Mouse (Mus musculus) embryonic stem cell, embryonic (primary cell): ENCODE results near the gene Psmd3.
"Not testable (repeated sequence)": the region's sequence is repeated elsewhere in the genome, so short reads cannot be mapped to it uniquely, and the experiment has no call there.

Experiments
- CTCF ChIA-PET, 4 experiments: fragments of 300-600 bp in 2 of 4; fragments of 350-600 bp in 2 of 4; sonication (Branson Sonifier 250); formaldehyde crosslinking; loops; one replicate each; lab custom pipeline; 2022; ENCODE audit warnings: inconsistent platforms in 2 of 4; lab: Charles Lee
- POLR2A ChIA-PET, 4 experiments: fragments of 300-600 bp in 2 of 4; fragments of 350-600 bp in 2 of 4; sonication (Branson Sonifier 250); formaldehyde crosslinking; loops; one replicate each; lab custom pipeline; 2022; ENCODE audit warnings: antibody characterized with exemption in 4 of 4, inconsistent platforms in 1 of 4; lab: Charles Lee

The Psmd3 gene

GRCm38 (mm10) chr11:98681786-98682745, at the start of gene Psmd3:
TSS of gene Psmd3 (plus strand) at chr11:98682554.
- ChIA-PET POLR2A (interaction anchor here (0.6 to 3.2 kb wide), 79 partner anchors 9 to 1638 kb away, joined by 3 to 32 read pairs (median 4); partner anchors contain the start of genes Ormdl3 (in 3 of the 4), Cdc6 (in 2 of the 4), Csf3 (in 2 of the 4) and Gsdma (in 2 of the 4)), CTCF (interaction anchor here (0.6 to 2.4 kb wide), 43 partner anchors 9 to 1371 kb away, joined by 3 to 22 read pairs (median 4); partner anchors contain the start of genes Gsdma (in 1 of the 4), Mien1 (in 1 of the 4), Msl1 (in 1 of the 4) and Ormdl3 (in 1 of the 4))

GRCm38 (mm10) chr11:98635312-98635970, 46.9 kb upstream of the Psmd3 start:
- ChIA-PET CTCF (interaction anchor here in 3 of 4 experiments (0.7 to 2.0 kb wide), 11 partner anchors 9 to 309 kb away, joined by 3 to 7 read pairs (median 4); partner anchors contain the start of gene Gsdma3 (in 1 of the 3)), POLR2A (interaction anchor here in 1 of 4 experiments (1.4 kb wide), 1 partner anchor 46 kb away, joined by 4 read pairs; the partner anchor contains the start of gene Psmd3)

- CTCF ChIA-PET, result interaction anchor here in 2 of 4 experiments (0.6 to 1.5 kb wide), 2 partner anchors 18 to 31 kb away, joined by 3 to 9 read pairs; no protein-coding TSS in a partner anchor
These were observed 44.9 kb upstream of the Psmd3 start for GRCm38 (mm10) chr11:98637501-98637900.

GRCm38 (mm10) chr11:98640091-98640490, 42.3 kb upstream of the Psmd3 start:
- ChIA-PET CTCF (interaction anchor here (0.6 to 1.5 kb wide), 5 partner anchors 15 to 217 kb away, joined by 3 to 4 read pairs (median 3); no protein-coding TSS in a partner anchor), POLR2A (interaction anchor here in 1 of 4 experiments (0.6 kb wide), 1 partner anchor 35 kb away, joined by 3 read pairs; no protein-coding TSS in a partner anchor)

More at GRCm38 (mm10) chr11:98637501-98637900, 44.9 kb upstream of the Psmd3 start:
- POLR2A ChIA-PET, result interaction anchor here in 1 of 4 experiments (0.6 kb wide), 1 partner anchor 26 kb away, joined by 3 read pairs; no protein-coding TSS in a partner anchor

GRCm38 (mm10) chr11:98644757-98645156, 37.6 kb upstream of the Psmd3 start:
- ChIA-PET CTCF (no interaction called here), POLR2A (interaction anchor here in 1 of 4 experiments (0.8 kb wide), 1 partner anchor 186 kb away, joined by 3 read pairs; no protein-coding TSS in a partner anchor)

GRCm38 (mm10) chr11:98645946-98646345, 36.4 kb upstream of the Psmd3 start:
- POLR2A ChIA-PET, result no interaction called here
- CTCF ChIA-PET, result interaction anchor here in 3 of 4 experiments (0.6 to 1.6 kb wide), 4 partner anchors 9 to 1677 kb away, joined by 3 to 4 read pairs (median 4); no protein-coding TSS in a partner anchor

- CTCF ChIA-PET, result interaction anchor here in 2 of 4 experiments (0.7 to 1.6 kb wide), 2 partner anchors 8 to 1676 kb away, joined by 3 to 4 read pairs; no protein-coding TSS in a partner anchor
- POLR2A ChIA-PET, result no interaction called here
These were observed 35.9 kb upstream of the Psmd3 start, which contains the start of gene Gsdma2 for GRCm38 (mm10) chr11:98646459-98646858. TSS of gene Gsdma2 (plus strand) at chr11:98646759.

- POLR2A ChIA-PET, result not testable (repeated sequence)
- CTCF ChIA-PET, result interaction anchor here (0.6 to 2.8 kb wide), 23 partner anchors 9 to 313 kb away, joined by 3 to 10 read pairs (median 4); partner anchors contain the start of genes Psmd3 (in 2 of the 4), Gsdma (in 1 of the 4), Gsdma2 (in 1 of the 4) and Ormdl3 (in 1 of the 4)
These were observed 27.3 kb upstream of the Psmd3 start for GRCm38 (mm10) chr11:98655076-98655475.

- ChIA-PET CTCF (interaction anchor here (0.5 to 3.0 kb wide), 27 partner anchors 11 to 399 kb away, joined by 3 to 22 read pairs (median 5); partner anchors contain the start of genes Psmd3 (in 2 of the 4) and Csf3 (in 1 of the 4)), POLR2A (interaction anchor here in 2 of 4 experiments (0.7 to 1.6 kb wide), 2 partner anchors 22 to 161 kb away, joined by 3 to 5 read pairs; partner anchors contain the start of gene Psmd3 (in 1 of the 2))
These were observed 21.8 kb upstream of the Psmd3 start for GRCm38 (mm10) chr11:98660517-98660916.

- POLR2A ChIA-PET, result interaction anchor here in 2 of 4 experiments (0.7 to 1.8 kb wide), 5 partner anchors 17 to 206 kb away, joined by 3 to 8 read pairs (median 3); partner anchors contain the start of gene Psmd3 (in 2 of the 2)
- CTCF ChIA-PET, result interaction anchor here in 2 of 4 experiments (0.8 to 1.5 kb wide), 4 partner anchors 9 to 18 kb away, joined by 3 to 6 read pairs (median 4); partner anchors contain the start of gene Psmd3 (in 1 of the 2)
These were observed 18.3 kb upstream of the Psmd3 start, which contains the start of gene Gsdma for GRCm38 (mm10) chr11:98664091-98664490. TSS of gene Gsdma (plus strand) at chr11:98664351.

- POLR2A ChIA-PET, result interaction anchor here in 2 of 4 experiments (0.8 to 1.4 kb wide), 2 partner anchors 13 kb away, joined by 3 to 6 read pairs; partner anchors contain the start of gene Psmd3 (in 1 of the 2)
- CTCF ChIA-PET, result interaction anchor here in 1 of 4 experiments (1.7 kb wide), 1 partner anchor 455 kb away, joined by 9 read pairs; no protein-coding TSS in a partner anchor
These were observed 13.4 kb upstream of the Psmd3 start for GRCm38 (mm10) chr11:98668984-98669383.

GRCm38 (mm10) chr11:98671284-98671815, 11.0 kb upstream of the Psmd3 start:
- CTCF ChIA-PET, result interaction anchor here in 3 of 4 experiments (1.0 to 3.5 kb wide), 5 partner anchors 10 to 213 kb away, joined by 3 to 22 read pairs (median 3); partner anchors contain the start of gene Psmd3 (in 1 of the 3)
- POLR2A ChIA-PET, result interaction anchor here in 2 of 4 experiments (0.7 to 2.2 kb wide), 6 partner anchors 9 to 164 kb away, joined by 3 to 10 read pairs (median 4); partner anchors contain the start of genes Ormdl3 (in 1 of the 2) and Psmd3 (in 1 of the 2)

GRCm38 (mm10) chr11:98671857-98672256, 10.5 kb upstream of the Psmd3 start:
- ChIA-PET POLR2A (interaction anchor here in 2 of 4 experiments (1.0 to 2.2 kb wide), 4 partner anchors 9 to 85 kb away, joined by 3 to 10 read pairs (median 4); partner anchors contain the start of genes Ormdl3 (in 1 of the 2) and Psmd3 (in 1 of the 2)), CTCF (interaction anchor here (0.6 to 3.5 kb wide), 8 partner anchors 10 to 214 kb away, joined by 3 to 22 read pairs (median 4); partner anchors contain the start of gene Psmd3 (in 2 of the 4))

- ChIA-PET POLR2A (interaction anchor here in 2 of 4 experiments (0.6 to 2.2 kb wide), 6 partner anchors 8 to 287 kb away, joined by 3 to 10 read pairs (median 4); partner anchors contain the start of genes Psmd3 (in 2 of the 2) and Ormdl3 (in 1 of the 2)), CTCF (interaction anchor here (0.6 to 3.7 kb wide), 21 partner anchors 8 to 670 kb away, joined by 3 to 22 read pairs (median 5); partner anchors contain the start of genes Psmd3 (in 2 of the 4) and Gsdma (in 1 of the 4))
These were observed 9.9 kb upstream of the Psmd3 start for GRCm38 (mm10) chr11:98672482-98672881.

- CTCF ChIA-PET, result interaction anchor here (0.6 to 3.7 kb wide), 24 partner anchors 8 to 671 kb away, joined by 3 to 22 read pairs (median 4); partner anchors contain the start of genes Psmd3 (in 3 of the 4) and Gsdma (in 1 of the 4)
- POLR2A ChIA-PET, result interaction anchor here in 2 of 4 experiments (0.6 to 2.2 kb wide), 3 partner anchors 8 to 286 kb away, joined by 5 to 10 read pairs (median 5); partner anchors contain the start of gene Psmd3 (in 2 of the 2)
These were observed 9.2 kb upstream of the Psmd3 start for GRCm38 (mm10) chr11:98673136-98673535.
